Mouse (Mus musculus): ENCODE results near the gene Mt3. TPM values are rescaled to one million over a fixed set of nuclear protein-coding genes. Genes with fewer than 3 reads are reported as not detected.
A peak's percentile ranks its signal among the peaks of the same experiment; 100 is the strongest.

The Mt3 gene
- polyA plus RNA-seq, 1 experiment from 2014 or later = 2.2 TPM

DNA sequence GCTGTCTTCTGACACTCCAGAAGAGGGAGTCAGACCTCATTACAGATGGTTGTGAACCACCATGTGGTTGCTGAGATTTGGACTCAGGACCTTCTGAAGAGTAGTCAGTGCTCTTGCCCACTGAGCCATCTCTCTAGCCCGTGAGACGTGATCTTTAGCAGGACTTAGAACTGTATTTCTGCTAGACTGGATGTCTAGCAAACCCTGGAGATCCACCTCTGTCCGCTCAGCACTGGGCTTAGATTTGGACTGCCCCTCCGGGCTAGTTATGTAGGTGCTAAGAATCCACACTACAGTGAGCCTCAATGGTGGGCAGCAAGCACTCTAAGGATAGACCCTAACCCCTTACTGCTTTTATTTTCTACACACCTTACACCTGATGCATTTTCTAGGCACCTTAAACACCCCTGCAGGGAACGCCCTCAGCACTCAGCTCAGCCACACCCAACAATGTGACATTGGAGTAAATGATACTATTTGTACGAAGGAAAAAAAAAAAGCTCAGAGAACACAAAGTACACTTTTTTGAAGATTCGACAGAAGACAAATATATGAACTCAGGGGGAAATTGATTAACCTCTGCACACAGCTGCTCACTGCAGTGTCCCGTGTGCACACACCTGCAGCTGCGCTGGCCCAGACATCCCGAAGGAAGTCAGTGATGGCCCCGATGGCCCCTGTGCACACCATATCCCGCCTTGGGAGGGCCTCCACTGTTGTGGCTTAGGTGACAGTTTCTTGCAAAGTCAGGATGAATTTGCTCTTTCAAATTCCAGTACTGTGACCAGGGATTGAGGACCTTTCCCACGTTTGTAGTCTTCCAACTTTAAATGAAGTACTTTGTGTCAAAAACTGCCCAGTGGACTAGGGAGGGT is 29.9 kb downstream of the Mt3 start:
- Histone ChIP-seq H3K4me2 (ENCODE audit: low read length) (peak overlapping the region; percentile 48), H3K36me3 (ENCODE audit: insufficient read depth, low read length) (no peaks in the 10 kb centered on the region), H3K27ac (peak overlapping the region; percentile 81), H3K4me1 (replicated peaks; ENCODE audit: insufficient read depth, low read length) (peaks cover 26% of the 10 kb centered on the region; the same call in 1 of the 2 replicates), H3K4me3 (replicated peaks; ENCODE audit: low read depth, low read length) (0 out of 2 replicates have a peak overlapping the region, but pooled peaks have one; percentile 9), H3K9ac (ENCODE audit: low read depth, low read length) (0 out of 2 replicates have a peak overlapping the region, but pooled peaks have one; percentile 31), H3K27me3 (ENCODE audit: insufficient read depth, low read length) (peaks cover 10% of the 10 kb centered on the region), H3K9me3 (replicated peaks; ENCODE audit: low read length) (no peaks in the 10 kb centered on the region)
- DNase-seq (ENCODE audit: low spot score) = no peak
- 0 out of 2 replicates have a peak, but pooled peaks have one; percentile 1 for TF ChIP-seq CTCF (IDR thresholded peaks at IDR 0.05; ENCODE audit: low read depth)
- 58% methylated on average over 13 of the region's 13 CpGs for WGBS
- no peak for ATAC-seq (replicated peaks; ENCODE audit: low FRiP score, low read depth)

- Histone ChIP-seq H3K9me3 (replicated peaks; ENCODE audit: low read length) (no peaks in the 10 kb centered on the region), H3K4me2 (ENCODE audit: low read length) (peak overlapping the region; percentile 48), H3K36me3 (ENCODE audit: insufficient read depth, low read length) (no peaks in the 10 kb centered on the region), H3K9ac (ENCODE audit: low read depth, low read length) (0 out of 2 replicates have a peak overlapping the region, but pooled peaks have one; percentile 31), H3K27me3 (ENCODE audit: insufficient read depth, low read length) (peaks cover 10% of the 10 kb centered on the region), H3K4me1 (replicated peaks; ENCODE audit: insufficient read depth, low read length) (peaks cover 27% of the 10 kb centered on the region; the same call in 1 of the 2 replicates), H3K4me3 (replicated peaks; ENCODE audit: low read depth, low read length) (peak overlapping the region; percentile 9; the same call in 1 of the 2 replicates), H3K27ac (peak overlapping the region; percentile 81)
- DNase-seq (ENCODE audit: low spot score) (peak; percentile 88), ATAC-seq (replicated peaks; ENCODE audit: low FRiP score, low read depth) (peak; percentile 72)
- WGBS = under 1% methylated on average over 16 of the region's 16 CpGs
- TF ChIP-seq CTCF (IDR thresholded peaks at IDR 0.05; ENCODE audit: low read depth) = peak; percentile 80
Measured at GRCm38 (mm10) chr8:94183117-94183516, 30.7 kb downstream of the Mt3 start.

GRCm38 (mm10) chr8:94184357-94184843 is 32.0 kb downstream of the Mt3 start:
- no peak overlapping the region for H3K9ac ChIP-seq (ENCODE audit: low read depth, low read length)
- peaks cover 10% of the 10 kb centered on the region for H3K27me3 ChIP-seq (ENCODE audit: insufficient read depth, low read length)
- peaks cover 25% of the 10 kb centered on the region; the same call in 1 of the 2 replicates for H3K4me1 ChIP-seq (replicated peaks; ENCODE audit: insufficient read depth, low read length)
- DNase-seq (ENCODE audit: low spot score) (no peak), ATAC-seq (replicated peaks; ENCODE audit: low FRiP score, low read depth) (no peak)
- no peaks in the 10 kb centered on the region for H3K36me3 ChIP-seq (ENCODE audit: insufficient read depth, low read length)
- TF ChIP-seq CTCF (IDR thresholded peaks at IDR 0.05; ENCODE audit: low read depth) = no peak
- no peaks in the 10 kb centered on the region for H3K9me3 ChIP-seq (replicated peaks; ENCODE audit: low read length)
- H3K27ac ChIP-seq = peak overlapping the region; percentile 70
- 0 out of 2 replicates have a peak overlapping the region, but pooled peaks have one; percentile 1 for H3K4me2 ChIP-seq (ENCODE audit: low read length)
- no peak overlapping the region for H3K4me3 ChIP-seq (replicated peaks; ENCODE audit: low read depth, low read length)
- WGBS = 12% methylated on average over 12 of the region's 12 CpGs

DNA sequence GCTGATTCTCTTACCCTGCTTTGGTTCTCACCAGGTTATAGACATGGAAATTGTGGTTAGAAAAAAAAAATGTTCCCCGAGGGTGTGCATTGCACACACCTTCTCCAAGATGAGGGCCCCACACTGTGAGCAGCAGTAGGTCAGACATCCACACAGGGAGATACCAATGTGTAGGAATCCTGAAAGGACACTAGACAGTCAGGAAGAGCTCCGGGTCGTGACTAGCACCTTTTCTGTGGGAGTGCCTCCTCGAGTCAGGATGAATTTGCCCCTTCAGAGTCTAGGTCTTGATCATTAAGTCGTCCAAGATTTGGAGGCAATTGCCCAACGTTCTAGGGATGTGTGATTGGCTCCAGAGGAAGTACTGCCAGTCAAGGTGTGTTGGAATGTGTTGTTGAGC is 33.4 kb downstream of the Mt3 start:
- Histone ChIP-seq H3K4me1 (replicated peaks; ENCODE audit: insufficient read depth, low read length) (peaks cover 25% of the 10 kb centered on the region), H3K27me3 (ENCODE audit: insufficient read depth, low read length) (no peaks in the 10 kb centered on the region), H3K9ac (ENCODE audit: low read depth, low read length) (no peak overlapping the region), H3K9me3 (replicated peaks; ENCODE audit: low read length) (no peaks in the 10 kb centered on the region), H3K4me2 (ENCODE audit: low read length) (no peak overlapping the region), H3K36me3 (ENCODE audit: insufficient read depth, low read length) (no peaks in the 10 kb centered on the region), H3K4me3 (replicated peaks; ENCODE audit: low read depth, low read length) (no peak overlapping the region), H3K27ac (0 out of 2 replicates have a peak overlapping the region, but pooled peaks have one; percentile 34)
- DNase-seq (ENCODE audit: low spot score) = no peak
- ATAC-seq (replicated peaks; ENCODE audit: low FRiP score, low read depth) = no peak
- 62% methylated on average over 6 of the region's 6 CpGs for WGBS
- no peak for TF ChIP-seq CTCF (IDR thresholded peaks at IDR 0.05; ENCODE audit: low read depth)

DNA sequence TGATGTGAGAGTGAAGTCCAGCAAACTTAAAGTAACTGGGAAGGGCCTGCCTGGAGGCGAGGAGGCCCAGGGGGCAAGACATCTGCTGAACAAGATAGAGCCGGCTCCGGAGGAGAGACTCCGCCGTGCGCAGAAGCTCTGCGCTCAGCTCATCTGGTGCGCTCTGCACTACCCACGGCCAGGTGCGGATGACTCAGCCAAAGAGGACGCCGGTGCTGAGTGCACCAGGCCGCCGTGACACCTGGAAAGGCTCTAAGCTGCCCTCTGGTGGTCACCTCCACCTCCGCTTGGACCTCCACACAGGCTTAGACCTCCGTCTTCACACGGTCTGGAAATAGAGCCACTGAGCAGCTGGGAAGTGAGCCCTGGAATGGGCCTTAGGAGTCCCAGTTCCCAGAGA is 34.1 kb downstream of the Mt3 start:
- Histone ChIP-seq H3K9me3 (replicated peaks; ENCODE audit: low read length) (no peaks in the 10 kb centered on the region), H3K27me3 (ENCODE audit: insufficient read depth, low read length) (no peaks in the 10 kb centered on the region), H3K27ac (0 out of 2 replicates have a peak overlapping the region, but pooled peaks have one; percentile 5), H3K9ac (ENCODE audit: low read depth, low read length) (no peak overlapping the region), H3K36me3 (ENCODE audit: insufficient read depth, low read length) (no peaks in the 10 kb centered on the region), H3K4me3 (replicated peaks; ENCODE audit: low read depth, low read length) (no peak overlapping the region), H3K4me1 (replicated peaks; ENCODE audit: insufficient read depth, low read length) (peaks cover 26% of the 10 kb centered on the region), H3K4me2 (ENCODE audit: low read length) (peak overlapping the region; percentile 38; the same call in 1 of the 2 replicates)
- ATAC-seq (replicated peaks; ENCODE audit: low FRiP score, low read depth) (peak; percentile 87), DNase-seq (ENCODE audit: low spot score) (peak; percentile 78)
- WGBS = 4% methylated on average over 17 of the region's 17 CpGs
- TF ChIP-seq CTCF (IDR thresholded peaks at IDR 0.05; ENCODE audit: low read depth) = peak; percentile 89

DNA sequence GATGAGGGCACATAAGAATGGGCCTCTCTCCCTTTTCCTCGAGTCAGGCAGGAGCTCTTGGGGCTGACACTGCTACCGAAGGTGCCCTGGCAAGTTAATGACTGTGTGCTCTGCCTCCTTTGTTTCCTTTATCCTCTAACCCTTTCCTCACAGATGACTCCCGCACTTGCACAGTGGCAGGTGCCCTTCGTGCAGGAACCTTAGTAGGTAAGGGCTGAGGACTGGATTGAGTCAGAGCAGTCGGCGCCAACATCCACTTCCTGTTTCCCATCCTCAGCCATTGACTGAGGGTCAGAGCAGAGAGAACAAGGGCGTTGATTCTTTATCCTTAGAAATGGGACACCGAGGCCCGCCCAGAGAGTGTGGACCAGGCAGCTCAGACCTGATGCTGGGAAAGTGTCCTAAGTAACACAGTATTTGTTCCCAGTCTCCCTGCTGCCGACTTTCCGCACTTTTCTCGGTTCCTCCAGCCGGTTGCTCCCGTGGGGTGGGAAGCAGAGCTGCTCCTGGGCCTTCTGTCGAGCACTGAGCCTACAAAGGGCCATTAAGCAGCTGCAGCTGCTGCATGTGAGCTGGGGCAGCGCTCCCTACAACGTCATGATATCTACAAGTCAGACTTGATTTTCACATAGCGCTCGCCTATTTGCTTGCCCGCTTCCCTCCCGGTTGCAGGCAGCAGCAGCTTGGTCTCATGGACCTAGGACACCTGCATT is 35.0 kb downstream of the Mt3 start:
- no peak overlapping the region for H3K4me2 ChIP-seq (ENCODE audit: low read length)
- H3K4me1 ChIP-seq (replicated peaks; ENCODE audit: insufficient read depth, low read length) = peaks cover 26% of the 10 kb centered on the region
- no peak for TF ChIP-seq CTCF (IDR thresholded peaks at IDR 0.05; ENCODE audit: low read depth)
- ATAC-seq (replicated peaks; ENCODE audit: low FRiP score, low read depth) (no peak), DNase-seq (ENCODE audit: low spot score) (no peak)
- H3K27me3 ChIP-seq (ENCODE audit: insufficient read depth, low read length) = no peaks in the 10 kb centered on the region
- no peak overlapping the region for H3K9ac ChIP-seq (ENCODE audit: low read depth, low read length)
- no peaks in the 10 kb centered on the region for H3K9me3 ChIP-seq (replicated peaks; ENCODE audit: low read length)
- no peaks in the 10 kb centered on the region for H3K36me3 ChIP-seq (ENCODE audit: insufficient read depth, low read length)
- peak overlapping the region; percentile 8; the same call in 1 of the 2 replicates for H3K27ac ChIP-seq
- no peak overlapping the region for H3K4me3 ChIP-seq (replicated peaks; ENCODE audit: low read depth, low read length)
- WGBS = 40% methylated on average over 21 of the region's 21 CpGs

Measured in kidney, postnatal 0 days (tissue).